Mouse (Mus musculus) CD4-positive naive resting alpha-beta T cell, adult 57 days (primary cell): ENCODE measurements around the gene Tlx3. TPM values are rescaled to one million over a fixed set of nuclear protein-coding genes. Genes with fewer than 3 reads are reported as not detected.

Experiments used
- total RNA-seq: library from RNA; stranded (reverse); gene quantifications from one replicate; pipeline ENCODE4 v1.2.4, GENCODE M21; 2023

Tlx3 gene
- total RNA-seq = not detected

GRCm38 (mm10) chr11:33203383-33204328, at the start of gene Tlx3:
TSS of gene Tlx3 (minus strand) at chr11:33203589.

GRCm38 (mm10) chr11:33162998-33163506, 40.3 kb downstream of the Tlx3 start, which contains the start of gene Npm1:
TSS of gene Npm1 (minus strand) at chr11:33163206.

Other genes starting within 250 kb of the Tlx3 start
- not detected for gene Fgf18, start 56.2 kb downstream of the Tlx3 start, total RNA-seq
- 706 TPM for gene Npm1, start 40.4 kb downstream of the Tlx3 start, total RNA-seq
- gene Gm12117, start 73.1 kb upstream of the Tlx3 start, total RNA-seq = not detected